Mouse (Mus musculus) embryonic facial prominence, embryonic 11.5 days (tissue): ENCODE results near the gene Cdk16. TPM values are rescaled to one million over a fixed set of nuclear protein-coding genes. Genes with fewer than 3 reads are reported as not detected.
"Not testable (repeated sequence)": the region's sequence is repeated elsewhere in the genome, so short reads cannot be mapped to it uniquely, and the experiment has no call there.

ENCODE experiments used
- ATAC-seq: fragments of 200-750 bp; cut with Nextera tagmentation; replicated peaks from 2 replicates; pipeline ENCODE4 v1.8.0; 2017; ENCODE audit warnings: low read depth; ENCODE audit not compliant: insufficient number of reproducible peaks, low FRiP score, low TSS enrichment
- DNase-seq: peaks from one replicate; pipeline ENCODE4 v3.0.0-alpha.2; 2015; ENCODE audit warnings: low spot score
- H3K27ac ChIP-seq: fragments of 300-500 bp; sonication (generic); replicated peaks from 2 replicates; pipeline ENCODE4 v1.5.1; 2014; ENCODE audit warnings: mild to moderate bottlenecking, low read depth, low read length, control low read depth
- H3K27me3 ChIP-seq: fragments of 300-500 bp; sonication (generic); 2 replicates; pipeline ENCODE4 v1.6.1; 2014; ENCODE audit warnings: mild to moderate bottlenecking, low read length, moderate library complexity, mixed read lengths; ENCODE audit not compliant: control insufficient read depth, insufficient read depth
- H3K36me3 ChIP-seq: fragments of 300-500 bp; sonication (generic); replicated peaks from 2 replicates; pipeline ENCODE4 v1.6.1; 2014; ENCODE audit warnings: low read depth, mild to moderate bottlenecking, low read length, moderate library complexity, mixed read lengths; ENCODE audit not compliant: control insufficient read depth, insufficient read depth
- H3K4me1 ChIP-seq: fragments of 300-500 bp; sonication (generic); 2 replicates; pipeline ENCODE4 v1.6.1; 2014; ENCODE audit warnings: low read length, mixed read lengths; ENCODE audit not compliant: control insufficient read depth, insufficient read depth
- H3K4me2 ChIP-seq: fragments of 300-500 bp; sonication (generic); 2 replicates; pipeline ENCODE4 v1.6.1; 2014; ENCODE audit warnings: low read depth, mild to moderate bottlenecking, control low read depth, low read length, moderate library complexity
- H3K4me3 ChIP-seq: fragments of 300-500 bp; sonication (generic); 2 replicates; pipeline ENCODE4 v1.5.1; 2014; ENCODE audit warnings: low read depth, low read length, control low read depth
- H3K9ac ChIP-seq: fragments of 300-500 bp; sonication (generic); replicated peaks from 2 replicates; pipeline ENCODE4 v1.6.1; 2014; ENCODE audit warnings: mild to moderate bottlenecking, control low read depth, low read length
- H3K9me3 ChIP-seq: fragments of 300-500 bp; sonication (generic); replicated peaks from 2 replicates; pipeline ENCODE4 v1.6.1; 2016; ENCODE audit warnings: mild to moderate bottlenecking, low read length, inconsistent platforms, mixed read lengths; ENCODE audit not compliant: control insufficient read depth
- WGBS: fragments of 180-500 bp; shearing (Covaris S2); extraction: QIAGEN DNeasy Blood & Tissue Kit; methylation state at CpG from one replicate; pipeline ENCODE4 v1.1.7; 2014; 5-methylcytosine and 5-hydroxymethylcytosine counted together
- polyA plus RNA-seq: library from polyadenylated mRNA; unstranded; fragments of >200 nt; fragmentation: Nextera tagmentation; extraction: Ambion mirVana; gene quantifications from 2 replicates; pipeline ENCODE4 v1.2.1, GENCODE M21; 2014

Cdk16 gene
- polyA plus RNA-seq, 1 experiment from 2014 or later, result 88.8 TPM

DNA sequence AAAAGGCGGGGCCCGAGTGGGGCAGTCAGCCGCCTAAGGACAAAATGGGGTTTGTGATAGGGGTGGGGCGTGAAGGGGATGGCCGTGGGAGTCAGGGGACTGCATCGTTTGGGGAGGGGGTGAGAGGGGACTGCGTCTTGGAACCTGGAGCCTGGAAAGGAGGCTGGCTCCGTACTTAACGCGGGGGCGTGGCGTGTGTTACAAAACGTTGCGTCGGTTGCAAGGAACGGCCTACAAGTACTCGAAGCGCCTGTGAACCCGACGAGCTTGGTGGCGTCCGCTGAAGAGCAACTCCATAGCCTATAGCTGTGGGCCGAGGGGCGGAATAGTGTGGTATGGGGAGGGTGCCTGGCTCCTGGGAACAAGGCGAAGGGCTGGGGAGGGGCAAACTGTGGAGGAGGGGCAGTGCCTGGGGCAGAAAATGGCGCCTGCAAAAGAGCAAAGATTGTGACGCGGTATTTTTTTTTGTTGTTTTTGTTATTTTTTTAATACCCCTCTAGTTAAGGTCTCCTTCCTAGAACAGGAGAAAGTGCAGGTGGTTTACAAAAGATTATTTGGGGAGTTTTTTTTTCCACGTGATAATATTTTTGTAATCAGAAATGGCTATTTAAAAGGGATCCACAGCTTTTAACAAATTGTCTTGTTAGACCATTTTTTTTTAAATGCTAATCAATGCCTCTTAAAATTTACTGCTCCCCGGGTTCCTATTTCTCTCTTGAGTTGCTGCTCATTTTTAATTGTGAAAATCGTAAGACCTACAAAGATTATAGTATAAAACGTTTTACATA, 16.7 kb downstream of the Cdk16 start:
- ATAC-seq, result peak; percentile 98
- no peaks in the 10 kb centered on the region for H3K36me3 ChIP-seq
- H3K4me3 ChIP-seq, result peak overlapping the region; percentile 58
- H3K9me3 ChIP-seq, result no peaks in the 10 kb centered on the region
- H3K9ac ChIP-seq, result peak overlapping the region; percentile 55
- peak overlapping the region; percentile 85 for H3K27ac ChIP-seq
- DNase-seq, result peak; percentile 85
- no peaks in the 10 kb centered on the region for H3K27me3 ChIP-seq
- H3K4me2 ChIP-seq, result peak overlapping the region; percentile 19
- no peaks in the 10 kb centered on the region for H3K4me1 ChIP-seq
- WGBS, result 19% methylated on average over 31 of the region's 32 CpGs

DNA sequence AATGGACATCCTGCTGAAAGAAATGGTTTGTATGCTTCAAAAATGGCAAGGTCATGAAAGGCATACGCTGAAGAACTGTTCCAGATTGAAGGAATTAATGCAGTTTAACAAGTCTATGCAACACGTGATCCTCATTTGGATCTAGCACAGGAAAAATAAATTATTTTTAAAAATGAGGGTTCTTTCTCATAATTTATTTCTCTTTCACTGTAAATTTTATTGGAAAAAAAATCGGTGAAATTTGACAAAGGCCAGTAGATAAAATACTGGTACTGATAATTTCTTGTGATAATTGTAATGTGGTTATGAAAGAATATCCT, 17.3 kb downstream of the Cdk16 start:
- H3K27me3 ChIP-seq, result no peaks in the 10 kb centered on the region
- H3K4me1 ChIP-seq, result no peaks in the 10 kb centered on the region
- H3K27ac ChIP-seq, result no peak overlapping the region
- peak overlapping the region; percentile 58 for H3K4me3 ChIP-seq
- peak overlapping the region; percentile 16; the same call in 1 of the 2 replicates for H3K4me2 ChIP-seq
- ATAC-seq, result no peak
- no peaks in the 10 kb centered on the region for H3K36me3 ChIP-seq
- no peaks in the 10 kb centered on the region for H3K9me3 ChIP-seq
- H3K9ac ChIP-seq, result no peak overlapping the region
- no peak for DNase-seq
- 30% methylated on average over 3 of the region's 3 CpGs for WGBS

DNA sequence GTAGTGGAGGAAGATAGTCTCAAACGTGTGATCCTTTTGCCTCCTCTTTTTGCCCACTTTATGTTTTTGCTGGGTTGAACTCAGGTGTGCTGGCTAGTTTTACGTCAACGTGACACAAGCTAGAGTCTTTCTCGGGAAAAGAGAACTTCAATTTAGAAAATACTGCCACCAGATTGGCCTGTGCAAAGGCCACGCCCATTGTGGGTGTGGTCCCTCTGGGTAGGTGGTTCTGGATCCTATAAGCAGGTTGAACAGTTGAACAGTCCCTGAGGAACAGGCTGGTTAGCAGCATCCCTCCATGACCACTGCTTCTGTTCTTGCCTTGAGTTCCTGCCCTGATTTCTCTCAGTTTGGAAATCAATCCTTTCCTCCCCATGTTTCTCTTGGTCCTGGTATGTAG, 40.9 kb downstream of the Cdk16 start:
- H3K4me2 ChIP-seq, result no peak overlapping the region
- no peaks in the 10 kb centered on the region for H3K4me1 ChIP-seq
- no peak for ATAC-seq
- no peak overlapping the region for H3K9ac ChIP-seq
- 75% methylated on average over 5 of the region's 5 CpGs for WGBS
- DNase-seq, result no peak
- H3K36me3 ChIP-seq, result no peaks in the 10 kb centered on the region
- H3K27ac ChIP-seq, result no peak overlapping the region
- H3K9me3 ChIP-seq, result no peaks in the 10 kb centered on the region
- no peaks in the 10 kb centered on the region for H3K27me3 ChIP-seq
- H3K4me3 ChIP-seq, result no peak overlapping the region

DNA sequence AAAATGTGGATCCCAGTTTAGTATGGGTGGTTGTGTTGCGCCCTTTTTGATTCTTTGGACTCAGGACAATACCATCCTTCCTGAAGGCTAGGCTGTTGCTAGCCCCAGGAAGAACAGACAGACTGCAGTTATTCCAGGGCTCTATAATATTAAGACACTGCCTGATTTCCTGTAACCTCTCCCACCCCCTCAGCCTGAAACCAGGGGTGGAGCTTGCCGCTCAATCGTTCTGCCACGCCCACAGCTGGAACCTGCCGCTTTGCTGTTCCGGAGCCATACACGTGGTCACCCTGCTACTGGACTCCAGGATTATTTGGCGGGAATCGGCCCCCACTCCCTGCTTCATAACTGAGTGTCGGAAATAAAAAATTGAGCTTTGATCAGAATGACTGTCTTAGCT, 42.3 kb downstream of the Cdk16 start:
- H3K9me3 ChIP-seq, H3K4me1 ChIP-seq, H3K36me3 ChIP-seq, H3K4me3 ChIP-seq, H3K27ac ChIP-seq, ATAC-seq, DNase-seq, H3K27me3 ChIP-seq, H3K9ac ChIP-seq, H3K4me2 ChIP-seq: not testable (repeated sequence)
- 35% methylated on average over 10 of the region's 10 CpGs for WGBS

DNA sequence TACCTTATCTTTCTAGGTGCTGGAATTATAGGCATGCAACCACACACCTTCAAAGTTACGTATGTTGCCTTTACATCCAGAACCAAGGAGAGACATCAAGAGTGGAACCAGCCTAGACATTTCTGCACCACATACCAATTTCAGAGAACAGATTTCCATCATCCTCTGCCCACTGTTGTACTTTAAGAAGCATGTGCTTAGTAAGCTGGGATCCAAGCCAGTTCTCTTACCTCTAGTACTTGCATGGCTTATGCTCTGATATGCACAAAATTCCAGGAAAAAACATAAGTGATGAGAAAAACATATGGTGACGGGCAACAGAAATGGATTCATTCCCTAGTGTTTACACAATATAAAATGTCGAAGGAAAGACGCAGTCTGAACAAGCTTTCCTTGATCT, 48.7 kb downstream of the Cdk16 start:
- no peaks in the 10 kb centered on the region for H3K4me1 ChIP-seq
- no peak overlapping the region for H3K9ac ChIP-seq
- H3K36me3 ChIP-seq, result no peaks in the 10 kb centered on the region
- H3K27me3 ChIP-seq, result no peaks in the 10 kb centered on the region
- no peak overlapping the region for H3K4me2 ChIP-seq
- DNase-seq, result no peak
- no peaks in the 10 kb centered on the region for H3K9me3 ChIP-seq
- no peak for ATAC-seq
- no peak overlapping the region for H3K27ac ChIP-seq
- WGBS, result 91% methylated on average over 4 of the region's 4 CpGs
- no peak overlapping the region for H3K4me3 ChIP-seq

DNA sequence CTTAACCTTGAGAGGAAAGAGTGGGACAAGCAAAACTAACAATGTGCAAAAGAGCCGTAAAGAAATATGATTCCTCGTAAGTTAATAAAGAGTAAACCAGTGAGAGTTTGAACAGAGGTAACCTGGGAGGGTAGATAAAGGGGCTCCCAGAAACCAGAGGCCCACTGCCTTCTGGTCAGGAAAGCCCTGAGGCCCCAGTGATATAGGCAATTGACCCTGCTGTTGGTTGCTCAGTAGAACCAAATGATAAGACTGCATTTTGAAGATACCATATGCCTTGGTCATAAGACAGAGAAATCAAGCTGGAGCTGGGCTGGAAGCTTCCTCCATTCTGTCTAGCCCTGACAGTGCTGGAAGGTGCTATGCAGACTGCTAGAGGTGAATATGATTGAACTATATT, 61.1 kb downstream of the Cdk16 start:
- ATAC-seq, result no peak
- Histone ChIP-seq H3K4me2 (no peak overlapping the region), H3K36me3 (no peaks in the 10 kb centered on the region), H3K9ac (no peak overlapping the region), H3K27ac (no peak overlapping the region), H3K9me3 (no peaks in the 10 kb centered on the region), H3K27me3 (no peaks in the 10 kb centered on the region), H3K4me1 (no peaks in the 10 kb centered on the region), H3K4me3 (no peak overlapping the region)
- DNase-seq, result no peak
- WGBS, result 90% methylated on average over 2 of the region's 2 CpGs

Other genes with a start within 250 kb of the Cdk16 start
- 0.17 TPM in 1 of 2 replicates, not detected in the other for gene Rgn, start 138.2 kb upstream of the Cdk16 start, polyA plus RNA-seq
- 58.4 and 67.0 TPM in 2 replicates for gene Rbm10, start 70.5 kb upstream of the Cdk16 start, polyA plus RNA-seq
- gene Ndufb11, start 70.3 kb upstream of the Cdk16 start, polyA plus RNA-seq, result 207 and 208 TPM in 2 replicates
- 220 and 234 TPM in 2 replicates for gene Uba1, start 29.6 kb upstream of the Cdk16 start, polyA plus RNA-seq
- 68.2 and 70.8 TPM in 2 replicates for gene Usp11, start 16.0 kb downstream of the Cdk16 start, polyA plus RNA-seq
- gene Araf, start 109.9 kb downstream of the Cdk16 start, polyA plus RNA-seq, result 68.0 and 74.8 TPM in 2 replicates
- 12.0 and 15.2 TPM in 2 replicates for gene Timp1, start 182.2 kb downstream of the Cdk16 start, polyA plus RNA-seq
- 3.6 and 4.0 TPM in 2 replicates for gene Syn1, start 233.1 kb downstream of the Cdk16 start, polyA plus RNA-seq
- 2.1 and 3.4 TPM in 2 replicates for gene Cfp, start 243.6 kb downstream of the Cdk16 start, polyA plus RNA-seq